18 mouse cellular contexts compared by ENCODE assay signal in the genomic region with DNA sequence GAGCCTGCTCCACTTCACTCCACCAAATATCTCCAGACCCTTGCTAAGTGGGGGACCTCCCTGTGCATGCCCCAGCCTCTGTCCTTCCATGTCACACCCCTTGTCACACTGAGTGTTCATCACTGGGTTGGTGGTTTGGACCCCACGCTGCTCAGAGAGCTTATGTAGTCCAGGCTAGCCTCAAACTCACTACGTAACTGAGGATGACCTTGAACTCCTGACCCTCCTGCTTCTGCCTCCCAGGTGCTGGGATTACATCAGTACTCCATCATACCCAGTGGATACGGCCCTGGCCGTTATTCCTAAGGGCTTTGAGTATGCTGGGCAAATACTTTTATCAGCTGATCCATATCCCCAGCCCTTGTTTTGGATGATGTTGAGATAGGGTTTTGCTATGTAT. TPM values are rescaled to one million over a fixed set of nuclear protein-coding genes. Genes with fewer than 3 reads are reported as not detected.
DNase-seq lines count a peak whose midpoint lies in the region; ATAC-seq and TF ChIP-seq lines count a peak whose summit lies in the region.
"Had no signal": no experiment of that assay in that cellular context is flagged by ENCODE, and none has a peak within 500 bp of the region (broad histone marks: within the 10 kb centered on the region; RNA-seq: fewer than 3 reads in every experiment).

No protein-coding gene starts in this region.

- no peak for DNase-seq in heart, adult 2 months
- DNase-seq in heart, adult 18-20 months = no peak
- DNase-seq in kidney, adult 8-10 months = no peak
- DNase-seq: cerebellum, adult 9-11 months; embryo, embryonic 11 days; kidney, adult 18-20 months had no signal

- H3K4me3 ChIP-seq in heart, adult 2 months = no peak overlapping the region
- no peak overlapping the region for H3K4me3 ChIP-seq in kidney, embryonic 15.5 days (replicated peaks)
- H3K4me3 ChIP-seq in ES-Bruce4 (ENCODE audit: low read depth, low read length) = no peak overlapping the region
- no peak overlapping the region for H3K4me3 ChIP-seq in embryonic facial prominence, embryonic 13.5 days
- H3K4me3 ChIP-seq: left cerebral cortex, adult 2 months; neural tube, embryonic 13.5 days had no signal

- ATAC-seq in kidney, embryonic 15.5 days (replicated peaks; ENCODE audit: low FRiP score) = no peak
- ATAC-seq in embryonic facial prominence, embryonic 13.5 days (ENCODE audit: insufficient number of reproducible peaks, insufficient read depth, low FRiP score, low TSS enrichment, low read depth) = no peak
- ATAC-seq in monocyte, adult 5-6 weeks (replicated peaks; ENCODE audit: insufficient number of reproducible peaks, low FRiP score, low TSS enrichment, poor library complexity, severe bottlenecking) = no peak
- ATAC-seq in activated CD4-positive, CD25-positive, alpha-beta regulatory T cell, adult 4 months = no peak
- ATAC-seq: hindbrain, postnatal 0 days had no signal

- peaks cover 2% of the 10 kb centered on the region; the same call in 1 of the 2 replicates for H3K79me2 ChIP-seq in heart, adult 2 months (replicated peaks; ENCODE audit: control insufficient read depth, insufficient read depth, low read length)

- TF ChIP-seq POLR2A in heart, adult 2 months (IDR thresholded peaks at IDR 0.05; ENCODE audit: insufficient read depth, low read depth, low read length) = no peak
- no peak for TF ChIP-seq POLR2A in ES-Bruce4 (IDR thresholded peaks at IDR 0.05; ENCODE audit: insufficient read depth, low read length)

- H3K9me3 ChIP-seq in kidney, embryonic 15.5 days (replicated peaks) = no peaks in the 10 kb centered on the region
- no peaks in the 10 kb centered on the region for H3K9me3 ChIP-seq in ES-Bruce4 (replicated peaks; ENCODE audit: control insufficient read depth, insufficient read depth, low read length, poor library complexity, severe bottlenecking)
- H3K9me3 ChIP-seq in embryonic facial prominence, embryonic 13.5 days = no peaks in the 10 kb centered on the region
- H3K9me3 ChIP-seq: G1E; neural tube, embryonic 13.5 days had no signal

- peaks cover 58% of the 10 kb centered on the region for H3K4me1 ChIP-seq in heart, adult 2 months (ENCODE audit: control insufficient read depth, insufficient read depth, low read length)
- H3K4me1 ChIP-seq in kidney, embryonic 15.5 days = peaks cover 84% of the 10 kb centered on the region
- H3K4me1 ChIP-seq in ES-Bruce4 (ENCODE audit: control insufficient read depth, insufficient read depth, low read length) = peaks cover 37% of the 10 kb centered on the region
- peaks cover 56% of the 10 kb centered on the region for H3K4me1 ChIP-seq in embryonic facial prominence, embryonic 13.5 days

- no peaks in the 10 kb centered on the region for H3K27me3 ChIP-seq in heart, adult 2 months (ENCODE audit: control insufficient read depth, insufficient read depth, low read length)
- no peaks in the 10 kb centered on the region for H3K27me3 ChIP-seq in kidney, embryonic 15.5 days
- no peaks in the 10 kb centered on the region for H3K27me3 ChIP-seq in ES-Bruce4 (ENCODE audit: control insufficient read depth, insufficient read depth, low read length, poor library complexity, severe bottlenecking)
- H3K27me3 ChIP-seq in embryonic facial prominence, embryonic 13.5 days = no peaks in the 10 kb centered on the region
- H3K27me3 ChIP-seq: neural tube, embryonic 13.5 days had no signal

- H3K4me2 ChIP-seq in kidney, embryonic 15.5 days = no peak overlapping the region
- no peak overlapping the region for H3K4me2 ChIP-seq in embryonic facial prominence, embryonic 13.5 days
- H3K4me2 ChIP-seq: liver, embryonic 11.5 days; neural tube, embryonic 13.5 days had no signal

- intact Hi-C loops in heart, adult 2 months (cut with DNase I) = no loop called here

- no peak overlapping the region for H3K9ac ChIP-seq in heart, adult 2 months (ENCODE audit: low read depth, low read length)
- H3K9ac ChIP-seq in kidney, embryonic 15.5 days = no peak overlapping the region
- no peak overlapping the region for H3K9ac ChIP-seq in ES-Bruce4 (ENCODE audit: low read depth, poor library complexity, severe bottlenecking)
- H3K9ac ChIP-seq in embryonic facial prominence, embryonic 13.5 days = no peak overlapping the region
- H3K9ac ChIP-seq: neural tube, embryonic 13.5 days had no signal

- peak overlapping the region; percentile 89 for H3K27ac ChIP-seq in heart, adult 2 months
- peak overlapping the region; percentile 93 for H3K27ac ChIP-seq in kidney, embryonic 15.5 days
- H3K27ac ChIP-seq in ES-Bruce4 (ENCODE audit: insufficient read depth, low read length) = peak overlapping the region; percentile 86
- H3K27ac ChIP-seq in embryonic facial prominence, embryonic 13.5 days = 0 out of 2 replicates have a peak overlapping the region, but pooled peaks have one; percentile 17
- H3K27ac ChIP-seq: hindbrain, postnatal 0 days; left cerebral cortex, adult 2 months; neural tube, embryonic 13.5 days had no signal

- peaks cover 4% of the 10 kb centered on the region; the same call in 1 of the 2 replicates for H3K36me3 ChIP-seq in heart, adult 2 months (ENCODE audit: control insufficient read depth, insufficient read depth, low read length)
- no peaks in the 10 kb centered on the region for H3K36me3 ChIP-seq in kidney, embryonic 15.5 days
- H3K36me3 ChIP-seq in ES-Bruce4 (ENCODE audit: control insufficient read depth, insufficient read depth, low read length, poor library complexity, severe bottlenecking) = peaks cover 3% of the 10 kb centered on the region; the same call in 1 of the 2 replicates
- H3K36me3 ChIP-seq in embryonic facial prominence, embryonic 13.5 days = no peaks in the 10 kb centered on the region
- H3K36me3 ChIP-seq: G1E; neural tube, embryonic 13.5 days had no signal

- TF ChIP-seq EP300 in heart, adult 2 months (IDR thresholded peaks at IDR 0.05; ENCODE audit: insufficient read depth, low read depth, low read length) = no peak
- peak; percentile 44; the same call in 1 of the 2 replicates for TF ChIP-seq EP300 in ES-Bruce4 (IDR thresholded peaks at IDR 0.05; ENCODE audit: insufficient read depth, low read depth, low read length)

- TF ChIP-seq CTCF in heart, adult 2 months (IDR thresholded peaks at IDR 0.05) = no peak
- no peak for TF ChIP-seq CTCF in ES-Bruce4 (IDR thresholded peaks at IDR 0.05; ENCODE audit: low read depth, low read length)

- 77% methylated on average over 4 of the region's 4 CpGs for WGBS in heart, adult 2 months
- 89% methylated on average over 4 of the region's 4 CpGs for WGBS in kidney, embryonic 15.5 days
- WGBS in embryonic facial prominence, embryonic 13.5 days = 88% methylated on average over 4 of the region's 4 CpGs

RNA-seq across cellular contexts. Expression of gene Hspg2, which starts 24.6 kb away (rescaled TPM):
- total RNA-seq in heart, adult 2 months (2021) = 100 to 1,000 TPM; 174 to 190 TPM
- 86.7 and 114 TPM in 2 replicates for polyA plus RNA-seq in heart, adult 2 months (2012; rRNA removed)
- 100 to 1,000 TPM; 153 to 170 TPM for total RNA-seq in heart, adult 18-20 months (2021)
- polyA plus RNA-seq in kidney, embryonic 15.5 days (2015; fragmentation: Nextera tagmentation; extraction: Ambion mirVana) = 34.2 and 35.7 TPM in 2 replicates
- polyA plus RNA-seq in ES-Bruce4 (2011; ENCODE audit: insufficient read depth, insufficient read length, low read depth, missing spikeins) = 147 and 184 TPM in 2 replicates
- polyA plus RNA-seq in embryonic facial prominence, embryonic 13.5 days (2015; fragmentation: Nextera tagmentation; extraction: Ambion mirVana) = 28.2 and 30.0 TPM in 2 replicates
- under 0.01 TPM in 1 of 3 replicates, not detected in the others for total RNA-seq in monocyte, adult 5-6 weeks (2017)
- polyA plus RNA-seq in activated CD4-positive, CD25-positive, alpha-beta regulatory T cell, adult 4 months (2017; shearing (Covaris generic)) = not detected
- polyA plus RNA-seq: G1E had no signal

RNA-seq across cellular contexts. Expression of gene 1700013G24Rik, which starts 40.1 kb away (rescaled TPM):
- not detected for total RNA-seq in heart, adult 2 months (2021)
- 0.38 and 0.57 TPM in 2 replicates for polyA plus RNA-seq in heart, adult 2 months (2012; rRNA removed)
- total RNA-seq in heart, adult 18-20 months (2021) = not detected
- polyA plus RNA-seq in kidney, embryonic 15.5 days (2015; fragmentation: Nextera tagmentation; extraction: Ambion mirVana) = not detected in 2 replicates
- polyA plus RNA-seq in ES-Bruce4 (2011; ENCODE audit: insufficient read depth, insufficient read length, low read depth, missing spikeins) = not detected in 2 replicates
- not detected in 2 replicates for polyA plus RNA-seq in embryonic facial prominence, embryonic 13.5 days (2015; fragmentation: Nextera tagmentation; extraction: Ambion mirVana)
- not detected in 3 replicates for total RNA-seq in monocyte, adult 5-6 weeks (2017)
- polyA plus RNA-seq in activated CD4-positive, CD25-positive, alpha-beta regulatory T cell, adult 4 months (2017; shearing (Covaris generic)) = not detected
- total RNA-seq: adrenal gland, postnatal 10 days; hindbrain, postnatal 0 days; layer of hippocampus, adult 8-10 months; left cerebral cortex, adult 2 months had no signal
- polyA plus RNA-seq: G1E; hindbrain, postnatal 0 days; liver, embryonic 11.5 days; neural tube, embryonic 13.5 days had no signal

Comparison
In these comparisons a context has a peak if more than half of its experiments do, and no peak if none do; other contexts are left out.
1. H3K27ac ChIP-seq: peak in every context shown above with its lines; median percentile 93 in kidney, embryonic 15.5 days; 89 in heart, adult 2 months; 86 in ES-Bruce4; 17 in embryonic facial prominence, embryonic 13.5 days.
2. RNA of gene Hspg2, which starts 24.6 kb away (polyA plus RNA-seq): 147 to 184 TPM in ES-Bruce4, 86.7 to 114 TPM in heart, adult 2 months, 34.2 to 35.7 TPM in kidney, embryonic 15.5 days and 28.2 to 30.0 TPM in embryonic facial prominence, embryonic 13.5 days; not detected in activated CD4-positive, CD25-positive, alpha-beta regulatory T cell, adult 4 months; every median in the first group is over 10 times any median in the second.